Mouse (Mus musculus): ENCODE data around the gene Gdf3. TPM values are rescaled to one million over a fixed set of nuclear protein-coding genes. Genes with fewer than 3 reads are reported as not detected.
A peak's percentile ranks its signal among the peaks of the same experiment; 100 is the strongest.

Gdf3 gene
- polyA plus RNA-seq, 1 experiment from 2014 or later, result 0.09 TPM

DNA sequence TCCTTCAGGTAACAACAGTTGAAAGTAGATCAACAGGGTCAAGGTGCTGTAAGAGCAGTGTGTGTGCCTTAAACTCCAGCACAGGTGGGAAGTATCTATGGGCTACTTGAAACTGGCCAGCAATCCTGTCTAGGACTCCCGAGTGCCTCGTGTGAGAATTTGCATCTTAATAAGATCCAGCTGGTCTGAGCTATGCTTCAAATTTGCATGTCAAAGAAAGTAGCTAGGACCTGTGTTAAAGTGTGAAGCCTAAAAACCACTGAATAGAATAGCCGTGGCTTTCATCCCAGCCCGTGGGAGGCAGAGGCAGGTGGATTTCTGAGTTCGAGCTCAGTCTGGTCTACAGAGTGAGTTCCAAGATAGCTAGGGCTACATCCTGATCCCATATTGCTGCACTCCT, 14.6 kb upstream of the Gdf3 start:
- H3K9me3 ChIP-seq (ENCODE audit: control insufficient read depth), result no peaks in the 10 kb centered on the region
- no peaks in the 10 kb centered on the region for H3K27me3 ChIP-seq (replicated peaks; ENCODE audit: control insufficient read depth, insufficient read depth, low read length)
- WGBS, result 65% methylated on average over 5 of the region's 5 CpGs
- TF ChIP-seq CTCF (IDR thresholded peaks at IDR 0.05; ENCODE audit: low read depth), result no peak
- no peak overlapping the region for H3K9ac ChIP-seq (ENCODE audit: low read depth, low read length)
- no peaks in the 10 kb centered on the region for H3K36me3 ChIP-seq (ENCODE audit: control insufficient read depth, insufficient read depth)
- H3K4me2 ChIP-seq (replicated peaks; ENCODE audit: low read depth), result no peak overlapping the region
- no peak for ATAC-seq
- no peak overlapping the region for H3K27ac ChIP-seq (ENCODE audit: low read depth, low read length)
- no peaks in the 10 kb centered on the region for H3K4me1 ChIP-seq (replicated peaks; ENCODE audit: control insufficient read depth, insufficient read depth, low read length)
- H3K4me3 ChIP-seq (ENCODE audit: low read depth, low read length), result no peak overlapping the region

DNA sequence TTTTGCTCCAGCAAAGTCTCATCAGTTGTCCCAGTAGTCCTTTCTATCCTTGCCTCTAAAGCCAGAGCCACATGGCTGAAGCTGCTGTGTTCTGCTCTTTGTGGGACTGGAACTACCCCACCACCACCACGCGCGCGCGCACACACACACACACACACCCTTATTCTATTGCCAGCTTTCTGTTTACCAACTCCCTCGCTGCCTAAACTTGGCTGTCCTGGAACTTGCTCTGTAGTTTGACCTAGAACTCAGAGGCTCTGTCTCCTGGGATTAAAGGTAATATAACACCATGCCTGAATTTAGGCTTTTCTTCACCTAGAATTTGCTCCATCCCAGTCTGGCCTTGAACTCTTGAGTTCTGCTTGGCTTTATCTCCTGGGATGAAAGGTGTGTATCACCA, 11.2 kb upstream of the Gdf3 start:
- no peak for ATAC-seq
- H3K36me3 ChIP-seq (ENCODE audit: control insufficient read depth, insufficient read depth), result no peaks in the 10 kb centered on the region
- no peaks in the 10 kb centered on the region for H3K9me3 ChIP-seq (ENCODE audit: control insufficient read depth)
- WGBS, result 87% methylated on average over 6 of the region's 6 CpGs
- H3K4me2 ChIP-seq (replicated peaks; ENCODE audit: low read depth), result no peak overlapping the region
- no peak for TF ChIP-seq CTCF (IDR thresholded peaks at IDR 0.05; ENCODE audit: low read depth)
- H3K9ac ChIP-seq (ENCODE audit: low read depth, low read length), result no peak overlapping the region
- H3K4me1 ChIP-seq (replicated peaks; ENCODE audit: control insufficient read depth, insufficient read depth, low read length), result no peaks in the 10 kb centered on the region
- H3K27ac ChIP-seq (ENCODE audit: low read depth, low read length), result no peak overlapping the region
- no peak overlapping the region for H3K4me3 ChIP-seq (ENCODE audit: low read depth, low read length)
- H3K27me3 ChIP-seq (replicated peaks; ENCODE audit: control insufficient read depth, insufficient read depth, low read length), result no peaks in the 10 kb centered on the region

DNA sequence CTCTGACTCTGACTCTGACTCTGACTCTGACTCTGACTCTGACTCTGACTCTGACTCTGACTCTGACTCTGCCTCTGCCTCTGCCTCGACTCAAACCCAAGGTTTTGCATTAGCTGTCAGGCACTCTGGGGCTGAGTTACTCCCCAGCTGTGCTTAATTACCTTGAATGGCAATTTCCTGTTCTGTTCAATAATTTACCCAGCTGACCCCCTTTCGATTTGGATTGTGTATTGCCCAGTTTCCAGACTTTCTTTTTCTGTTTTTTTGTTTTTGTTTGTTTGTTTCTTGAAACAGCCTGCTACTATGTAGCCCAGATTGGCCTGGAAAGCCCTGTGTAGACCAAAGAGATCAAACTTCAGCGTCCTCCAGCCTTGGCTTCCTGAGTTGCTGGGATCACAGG, 6.1 kb upstream of the Gdf3 start:
- Histone ChIP-seq H3K9me3 (ENCODE audit: control insufficient read depth) (no peaks in the 10 kb centered on the region), H3K4me1 (replicated peaks; ENCODE audit: control insufficient read depth, insufficient read depth, low read length) (no peaks in the 10 kb centered on the region), H3K9ac (ENCODE audit: low read depth, low read length) (no peak overlapping the region), H3K4me3 (ENCODE audit: low read depth, low read length) (no peak overlapping the region), H3K4me2 (replicated peaks; ENCODE audit: low read depth) (no peak overlapping the region), H3K27me3 (replicated peaks; ENCODE audit: control insufficient read depth, insufficient read depth, low read length) (no peaks in the 10 kb centered on the region), H3K27ac (ENCODE audit: low read depth, low read length) (no peak overlapping the region), H3K36me3 (ENCODE audit: control insufficient read depth, insufficient read depth) (no peaks in the 10 kb centered on the region)
- no peak for ATAC-seq
- WGBS, result 59% methylated on average over 3 of the region's 3 CpGs
- no peak for TF ChIP-seq CTCF (IDR thresholded peaks at IDR 0.05; ENCODE audit: low read depth)

DNA sequence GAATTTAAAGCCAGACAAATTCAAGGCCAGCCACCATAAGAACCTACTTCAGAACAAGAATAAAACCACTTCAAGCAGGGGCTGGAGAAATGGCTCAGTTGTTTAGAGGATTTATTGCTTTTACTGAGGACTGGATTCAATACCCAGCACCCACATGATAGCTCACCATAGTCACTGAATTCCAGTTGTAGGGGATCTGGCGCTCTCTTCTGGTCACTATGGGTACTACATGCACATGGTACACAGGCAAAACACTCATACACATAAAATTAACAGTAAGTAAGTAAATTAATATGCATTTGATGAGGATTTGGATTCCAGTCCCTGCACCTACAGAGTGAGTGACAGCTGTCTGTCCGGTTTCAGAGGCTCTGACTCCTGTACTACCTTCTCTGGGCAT, 4.2 kb upstream of the Gdf3 start:
- H3K4me3 ChIP-seq (ENCODE audit: low read depth, low read length), result no peak overlapping the region
- 63% methylated on average over 2 of the region's 2 CpGs for WGBS
- ATAC-seq, result no peak

DNA sequence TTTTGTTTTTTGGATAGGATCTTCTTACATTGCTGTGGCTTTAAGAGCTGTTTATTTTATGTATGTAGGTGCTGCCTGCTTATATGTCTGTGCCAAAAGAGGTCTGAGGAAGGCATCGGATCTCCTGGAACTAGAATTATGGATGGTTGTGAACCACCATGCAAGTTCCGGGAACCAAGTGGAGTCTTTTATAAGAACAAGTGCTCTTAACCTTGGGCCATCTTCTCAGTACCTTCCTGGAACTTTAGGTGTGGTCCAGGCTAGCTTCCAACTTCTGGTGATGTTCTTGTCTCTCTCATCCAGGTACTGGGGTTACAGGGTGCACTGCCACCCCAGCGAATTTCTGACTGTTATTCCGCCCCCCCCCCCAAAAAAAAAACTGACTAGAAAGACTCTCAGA, 2.5 kb upstream of the Gdf3 start:
- no peak for TF ChIP-seq CTCF (IDR thresholded peaks at IDR 0.05; ENCODE audit: low read depth)
- Histone ChIP-seq H3K4me1 (replicated peaks; ENCODE audit: control insufficient read depth, insufficient read depth, low read length) (peaks cover 3% of the 10 kb centered on the region; the same call in 1 of the 2 replicates), H3K4me2 (replicated peaks; ENCODE audit: low read depth) (no peak overlapping the region), H3K27ac (ENCODE audit: low read depth, low read length) (no peak overlapping the region), H3K9ac (ENCODE audit: low read depth, low read length) (no peak overlapping the region), H3K27me3 (replicated peaks; ENCODE audit: control insufficient read depth, insufficient read depth, low read length) (no peaks in the 10 kb centered on the region), H3K4me3 (ENCODE audit: low read depth, low read length) (no peak overlapping the region), H3K36me3 (ENCODE audit: control insufficient read depth, insufficient read depth) (no peaks in the 10 kb centered on the region), H3K9me3 (ENCODE audit: control insufficient read depth) (no peaks in the 10 kb centered on the region)
- ATAC-seq, result no peak
- WGBS, result 76% methylated on average over 4 of the region's 4 CpGs

More for the DNA sequence above, 4.2 kb upstream of the Gdf3 start:
- Histone ChIP-seq H3K4me2 (replicated peaks; ENCODE audit: low read depth) (no peak overlapping the region), H3K27ac (ENCODE audit: low read depth, low read length) (no peak overlapping the region), H3K36me3 (ENCODE audit: control insufficient read depth, insufficient read depth) (no peaks in the 10 kb centered on the region), H3K4me1 (replicated peaks; ENCODE audit: control insufficient read depth, insufficient read depth, low read length) (peaks cover 3% of the 10 kb centered on the region; the same call in 1 of the 2 replicates), H3K9ac (ENCODE audit: low read depth, low read length) (no peak overlapping the region), H3K9me3 (ENCODE audit: control insufficient read depth) (no peaks in the 10 kb centered on the region), H3K27me3 (replicated peaks; ENCODE audit: control insufficient read depth, insufficient read depth, low read length) (no peaks in the 10 kb centered on the region)
- TF ChIP-seq CTCF (IDR thresholded peaks at IDR 0.05; ENCODE audit: low read depth), result peak; percentile 67

DNA sequence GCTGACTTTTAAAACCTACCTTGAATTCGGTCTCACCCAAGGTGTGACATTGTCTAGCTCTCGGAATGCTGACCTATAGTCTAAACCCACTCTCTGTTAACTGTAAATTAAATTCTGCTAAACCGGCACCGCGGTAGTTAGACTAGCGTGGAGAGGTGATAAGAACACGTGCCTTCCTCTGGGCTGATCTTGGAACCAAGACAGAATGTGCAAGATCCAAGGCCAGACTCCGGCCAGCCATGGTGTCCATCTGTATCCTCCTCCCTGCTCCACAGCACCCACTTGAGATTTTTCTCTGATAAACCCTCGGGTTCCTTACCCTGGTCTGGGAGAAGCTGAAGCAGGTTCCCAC, 534 bp downstream of the Gdf3 start:
- H3K9me3 ChIP-seq (ENCODE audit: control insufficient read depth), result no peaks in the 10 kb centered on the region
- H3K4me3 ChIP-seq (ENCODE audit: low read depth, low read length), result no peak overlapping the region
- H3K27ac ChIP-seq (ENCODE audit: low read depth, low read length), result no peak overlapping the region
- no peaks in the 10 kb centered on the region for H3K27me3 ChIP-seq (replicated peaks; ENCODE audit: control insufficient read depth, insufficient read depth, low read length)
- H3K4me2 ChIP-seq (replicated peaks; ENCODE audit: low read depth), result peak overlapping the region; percentile 6; the same call in 1 of the 2 replicates
- no peak for TF ChIP-seq CTCF (IDR thresholded peaks at IDR 0.05; ENCODE audit: low read depth)
- no peaks in the 10 kb centered on the region for H3K36me3 ChIP-seq (ENCODE audit: control insufficient read depth, insufficient read depth)
- H3K4me1 ChIP-seq (replicated peaks; ENCODE audit: control insufficient read depth, insufficient read depth, low read length), result peaks cover 3% of the 10 kb centered on the region; the same call in 1 of the 2 replicates
- no peak overlapping the region for H3K9ac ChIP-seq (ENCODE audit: low read depth, low read length)
- WGBS, result 52% methylated on average over 9 of the region's 9 CpGs
- no peak for ATAC-seq

All from intestine, postnatal 0 days (tissue).